ENCODE assay signal across 9 mouse cellular contexts in the genomic region with DNA sequence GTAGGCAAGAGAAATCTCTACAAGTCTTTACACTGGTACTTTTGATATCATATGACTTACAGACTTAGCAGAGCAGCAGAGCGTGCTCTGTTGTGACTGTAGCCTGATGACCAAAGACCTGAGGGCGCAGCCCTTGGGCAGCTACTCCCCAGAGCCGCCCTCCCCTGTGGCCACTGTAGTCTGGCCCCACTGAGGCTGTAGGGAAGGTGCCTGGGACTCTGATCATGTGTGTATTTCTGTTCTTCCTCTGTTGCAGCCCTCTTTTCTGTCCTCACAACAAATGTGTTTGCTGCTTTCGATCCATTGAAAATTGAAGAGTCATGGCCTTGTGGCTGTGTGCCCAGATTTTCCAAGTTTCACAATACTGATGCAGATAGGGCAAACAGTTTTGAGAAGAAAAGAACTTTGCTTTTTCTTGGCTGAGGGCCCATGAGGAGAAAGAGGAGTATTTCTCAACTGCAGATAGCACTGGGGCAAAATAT. TPM values are rescaled to one million over a fixed set of nuclear protein-coding genes. Genes with fewer than 3 reads are reported as not detected.
A peak's percentile ranks its signal among the peaks of the same experiment; 100 is the strongest.
DNase-seq lines count a peak whose midpoint lies in the region; ATAC-seq and TF ChIP-seq lines count a peak whose summit lies in the region.
"Had no signal": no experiment of that assay in that cellular context is flagged by ENCODE, and none has a peak within 500 bp of the region (broad histone marks: within the 10 kb centered on the region; RNA-seq: fewer than 3 reads in every experiment).

No protein-coding gene starts in this region.

- no peak overlapping the region for H3K27ac ChIP-seq in neural tube, embryonic 11.5 days (ENCODE audit: low read depth, low read length)
- H3K27ac ChIP-seq in intestine, embryonic 15.5 days: peak overlapping the region; percentile 83
- H3K27ac ChIP-seq in liver, embryonic 15.5 days (replicated peaks): peak overlapping the region; percentile 76

- no peaks in the 10 kb centered on the region for H3K79me2 ChIP-seq in myocyte (ENCODE audit: control insufficient read depth, insufficient read depth)

- H3K36me3 ChIP-seq in neural tube, embryonic 11.5 days (ENCODE audit: control insufficient read depth, insufficient read depth, low read length): no peaks in the 10 kb centered on the region
- no peaks in the 10 kb centered on the region for H3K36me3 ChIP-seq in intestine, embryonic 15.5 days
- H3K36me3 ChIP-seq in liver, embryonic 15.5 days (replicated peaks): no peaks in the 10 kb centered on the region
- no peaks in the 10 kb centered on the region for H3K36me3 ChIP-seq in myocyte (ENCODE audit: control insufficient read depth, insufficient read depth)

- no peak for TF ChIP-seq POLR2A in myocyte (IDR thresholded peaks at IDR 0.05; ENCODE audit: insufficient read length, low read depth)

- no peak overlapping the region for H3ac ChIP-seq in myocyte (ENCODE audit: control insufficient read depth, insufficient read length)

- no peaks in the 10 kb centered on the region for H3K27me3 ChIP-seq in neural tube, embryonic 11.5 days (ENCODE audit: control insufficient read depth, insufficient read depth, low read length)
- H3K27me3 ChIP-seq in intestine, embryonic 15.5 days (replicated peaks): no peaks in the 10 kb centered on the region
- H3K27me3 ChIP-seq in liver, embryonic 15.5 days: no peaks in the 10 kb centered on the region
- H3K27me3 ChIP-seq in myocyte (ENCODE audit: control insufficient read depth, insufficient read depth, insufficient read length): no peaks in the 10 kb centered on the region
- H3K27me3 ChIP-seq: CH12.LX had no signal

- H3K4me1 ChIP-seq in neural tube, embryonic 11.5 days (ENCODE audit: control insufficient read depth, insufficient read depth, low read length): no peaks in the 10 kb centered on the region
- peaks cover 5% of the 10 kb centered on the region; the same call in 1 of the 2 replicates for H3K4me1 ChIP-seq in intestine, embryonic 15.5 days (replicated peaks)
- H3K4me1 ChIP-seq in liver, embryonic 15.5 days (replicated peaks): no peaks in the 10 kb centered on the region; the same call in 1 of the 2 replicates

- no peak overlapping the region for H3K4me3 ChIP-seq in neural tube, embryonic 11.5 days (ENCODE audit: low read depth, low read length)
- H3K4me3 ChIP-seq in intestine, embryonic 15.5 days (replicated peaks): peak overlapping the region; percentile 46
- peak overlapping the region; percentile 55 for H3K4me3 ChIP-seq in liver, embryonic 15.5 days (replicated peaks)
- no peak overlapping the region for H3K4me3 ChIP-seq in myocyte

- peak; percentile 12 for DNase-seq in neural tube, embryonic 11.5 days (ENCODE audit: low spot score)
- DNase-seq in neural tube, embryonic 10.5 days (ENCODE audit: extremely low spot score, low spot score): no peak
- no peak for DNase-seq in retina, postnatal 1 day
- no peak for DNase-seq in MN1 (ENCODE audit: low spot score)

- ATAC-seq in neural tube, embryonic 11.5 days (ENCODE audit: insufficient read depth, low FRiP score, low TSS enrichment): 0 out of 2 replicates have a peak, but pooled peaks have one; percentile 21
- ATAC-seq in granulocyte monocyte progenitor cell, adult 5-6 weeks (replicated peaks; ENCODE audit: poor library complexity, severe bottlenecking): peak; percentile 76
- peak; percentile 50 for ATAC-seq in intestine, embryonic 15.5 days
- peak; percentile 58 for ATAC-seq in liver, embryonic 15.5 days (ENCODE audit: insufficient read depth)

- WGBS in neural tube, embryonic 11.5 days: 65% methylated on average over 4 of the region's 4 CpGs
- 35% methylated on average over 4 of the region's 4 CpGs for WGBS in intestine, embryonic 15.5 days
- WGBS in liver, embryonic 15.5 days (ENCODE audit: insufficient replicate concordance): 45% methylated on average over 4 of the region's 4 CpGs

- no peak overlapping the region; the same call in 1 of the 2 replicates for H3K4me2 ChIP-seq in neural tube, embryonic 11.5 days (ENCODE audit: low read depth)
- peak overlapping the region; percentile 78 for H3K4me2 ChIP-seq in intestine, embryonic 15.5 days (replicated peaks)
- H3K4me2 ChIP-seq in liver, embryonic 15.5 days: peak overlapping the region; percentile 52
- peak overlapping the region; percentile 61 for H3K4me2 ChIP-seq in myocyte (ENCODE audit: low read depth)

- no peaks in the 10 kb centered on the region for H3K9me3 ChIP-seq in neural tube, embryonic 11.5 days (ENCODE audit: control insufficient read depth, low read length)
- H3K9me3 ChIP-seq in intestine, embryonic 15.5 days: no peaks in the 10 kb centered on the region
- H3K9me3 ChIP-seq in liver, embryonic 15.5 days (replicated peaks): no peaks in the 10 kb centered on the region

- H3K9ac ChIP-seq in neural tube, embryonic 11.5 days (ENCODE audit: low read length): no peak overlapping the region
- peak overlapping the region; percentile 38 for H3K9ac ChIP-seq in intestine, embryonic 15.5 days
- no peak overlapping the region for H3K9ac ChIP-seq in liver, embryonic 15.5 days

TF ChIP-seq in myocyte, 11 proteins besides CTCF, POLR2A, EP300 and RAD21:
- no peak for TF ChIP-seq CEBPB (IDR thresholded peaks at IDR 0.05; ENCODE audit: insufficient read depth, poor library complexity, severe bottlenecking)
- no peak for TF ChIP-seq SRF (IDR thresholded peaks at IDR 0.05; ENCODE audit: control insufficient read depth, insufficient read length, low read depth)
- TF ChIP-seq REST (IDR thresholded peaks at IDR 0.05; ENCODE audit: insufficient read depth, insufficient read length): no peak
- TF ChIP-seq POLR2AphosphoS2 (IDR thresholded peaks at IDR 0.05; ENCODE audit: insufficient read length, low read depth): no peak
- TF ChIP-seq TCF3 (IDR thresholded peaks at IDR 0.05; ENCODE audit: insufficient read length, low read depth): no peak
- no peak for TF ChIP-seq TCF12 (IDR thresholded peaks at IDR 0.05; ENCODE audit: insufficient read depth, poor library complexity, severe bottlenecking)
- TF ChIP-seq MYOG (IDR thresholded peaks at IDR 0.05; ENCODE audit: control insufficient read depth in 1 of 3, insufficient read depth in 1 of 3, insufficient read length in 2 of 3, low read depth in 2 of 3): no peak
- TF ChIP-seq USF1 (IDR thresholded peaks at IDR 0.05; ENCODE audit: low read depth): no peak
- no peak for TF ChIP-seq MAX (IDR thresholded peaks at IDR 0.05; ENCODE audit: low read depth)
- no peak for TF ChIP-seq MYOD1 (IDR thresholded peaks at IDR 0.05; ENCODE audit: control insufficient read depth in 1 of 3, insufficient read length in 2 of 3, low read depth in 2 of 3)
- no peak for TF ChIP-seq E2F4 (IDR thresholded peaks at IDR 0.05; ENCODE audit: insufficient read depth)

RNA-seq across cellular contexts. Expression of a gene that starts 1.0 kb away (rescaled TPM):
- polyA plus RNA-seq in neural tube, embryonic 11.5 days (2014; fragmentation: Nextera tagmentation; extraction: Ambion mirVana): 59.7 and 61.3 TPM in 2 replicates
- total RNA-seq in granulocyte monocyte progenitor cell, adult 5-6 weeks (2014; fragmentation: Nextera tagmentation): 133 and 160 TPM in 2 replicates
- total RNA-seq in granulocyte monocyte progenitor cell, adult 5-6 weeks (2017): 93.7 and 185 TPM in 2 replicates
- 476 and 482 TPM in 2 replicates for polyA plus RNA-seq in intestine, embryonic 15.5 days (2015; fragmentation: Nextera tagmentation; extraction: Ambion mirVana)
- 404 and 429 TPM in 2 replicates for polyA plus RNA-seq in liver, embryonic 15.5 days (2015; fragmentation: Nextera tagmentation; extraction: Ambion mirVana)
- polyA plus RNA-seq in myocyte (2012; fragmentation: generic; extraction: Trizol): 2.2 TPM
- total RNA-seq: CH12.LX had no signal

Comparison
In these comparisons a context has a peak if more than half of its experiments do, and no peak if none do; other contexts are left out.
1. ATAC-seq: peak in every context shown above with its lines; median percentile 76 in granulocyte monocyte progenitor cell, adult 5-6 weeks; 58 in liver, embryonic 15.5 days; 50 in intestine, embryonic 15.5 days; 21 in neural tube, embryonic 11.5 days.
2. H3K4me3 ChIP-seq: peak in intestine, embryonic 15.5 days (single experiment) and liver, embryonic 15.5 days (single experiment); none in neural tube, embryonic 11.5 days (single experiment) and myocyte (single experiment).
3. RNA of a gene that starts 1.0 kb away (polyA plus RNA-seq): 476 to 482 TPM in intestine, embryonic 15.5 days, 404 to 429 TPM in liver, embryonic 15.5 days and 59.7 to 61.3 TPM in neural tube, embryonic 11.5 days; 2.2 TPM in myocyte (single experiment); every median in the first group is over 10 times any median in the second.